Mouse (Mus musculus) thymus, postnatal 14 days (tissue): Measurements from ENCODE around the gene Errfi1.

Experiments used
- DNase-seq: peaks from one replicate; pipeline ENCODE4 v3.0.0; 2021

Gene Errfi1

DNA sequence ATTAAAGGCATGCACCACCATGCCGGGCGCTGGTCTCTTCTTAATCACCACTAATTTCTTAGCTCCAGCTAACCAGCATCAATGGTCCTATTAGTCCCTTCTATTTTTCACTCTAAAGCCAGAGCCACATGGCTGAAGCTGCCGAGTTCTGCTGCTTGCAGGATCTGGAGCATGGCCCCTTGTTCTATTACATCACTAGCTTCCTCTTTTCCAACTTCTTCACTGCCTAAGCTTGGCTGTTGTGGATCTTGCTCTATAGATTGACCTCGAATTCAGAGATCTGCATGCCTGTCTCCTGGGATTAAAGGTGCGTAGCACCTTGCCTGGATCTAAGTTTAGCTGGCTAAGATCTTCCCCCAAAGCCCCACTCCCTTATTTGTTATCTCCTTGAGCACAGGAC lies 28.9 kb downstream of the Errfi1 start:
- DNase-seq: no peak

DNA sequence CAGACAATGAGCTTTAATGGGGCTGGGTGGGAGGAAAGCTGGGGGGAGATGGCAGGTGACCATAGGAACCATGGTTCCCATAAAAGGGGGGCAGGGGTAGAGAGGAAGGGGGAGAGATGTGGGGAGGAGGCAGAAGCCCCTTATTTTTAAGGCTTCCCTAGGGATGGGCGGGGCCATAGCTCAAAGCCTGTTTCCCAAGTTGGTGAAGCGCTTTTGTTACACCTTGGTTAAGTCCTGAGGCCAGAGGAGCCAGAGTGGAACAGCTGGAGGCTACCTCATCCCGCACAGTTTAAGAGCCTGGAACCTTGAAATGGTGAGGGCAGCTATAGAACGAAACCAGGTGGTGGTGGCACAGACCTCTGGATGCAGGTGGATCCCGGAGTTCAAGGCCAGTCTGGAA lies 34.2 kb downstream of the Errfi1 start:
- no peak for DNase-seq

- DNase-seq: no peak
Measured at GRCm38 (mm10) chr4:150888492-150888891, 34.8 kb downstream of the Errfi1 start.

- DNase-seq: no peak
Measured at GRCm38 (mm10) chr4:150889273-150889954, 35.7 kb downstream of the Errfi1 start.

DNA sequence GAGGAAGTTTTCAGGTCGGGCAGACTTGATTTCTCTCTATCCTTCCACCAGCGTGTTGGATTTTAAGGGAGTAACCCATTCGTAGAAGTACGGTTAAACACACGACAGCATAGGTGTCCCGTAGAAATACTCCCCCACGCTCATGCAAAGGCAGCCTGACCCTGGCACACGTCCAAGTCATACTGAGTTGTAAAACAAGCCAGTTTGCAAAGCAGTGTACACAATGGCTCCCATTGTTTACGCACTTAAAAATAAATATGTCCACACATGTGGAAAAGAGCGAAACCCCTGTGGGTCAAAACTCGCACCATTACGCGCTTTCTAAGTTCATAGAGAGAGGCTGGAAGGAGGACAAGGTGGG lies 36.2 kb downstream of the Errfi1 start:
- DNase-seq: no peak

- DNase-seq: no peak
Measured at GRCm38 (mm10) chr4:150891308-150891707, 37.6 kb downstream of the Errfi1 start.

DNA sequence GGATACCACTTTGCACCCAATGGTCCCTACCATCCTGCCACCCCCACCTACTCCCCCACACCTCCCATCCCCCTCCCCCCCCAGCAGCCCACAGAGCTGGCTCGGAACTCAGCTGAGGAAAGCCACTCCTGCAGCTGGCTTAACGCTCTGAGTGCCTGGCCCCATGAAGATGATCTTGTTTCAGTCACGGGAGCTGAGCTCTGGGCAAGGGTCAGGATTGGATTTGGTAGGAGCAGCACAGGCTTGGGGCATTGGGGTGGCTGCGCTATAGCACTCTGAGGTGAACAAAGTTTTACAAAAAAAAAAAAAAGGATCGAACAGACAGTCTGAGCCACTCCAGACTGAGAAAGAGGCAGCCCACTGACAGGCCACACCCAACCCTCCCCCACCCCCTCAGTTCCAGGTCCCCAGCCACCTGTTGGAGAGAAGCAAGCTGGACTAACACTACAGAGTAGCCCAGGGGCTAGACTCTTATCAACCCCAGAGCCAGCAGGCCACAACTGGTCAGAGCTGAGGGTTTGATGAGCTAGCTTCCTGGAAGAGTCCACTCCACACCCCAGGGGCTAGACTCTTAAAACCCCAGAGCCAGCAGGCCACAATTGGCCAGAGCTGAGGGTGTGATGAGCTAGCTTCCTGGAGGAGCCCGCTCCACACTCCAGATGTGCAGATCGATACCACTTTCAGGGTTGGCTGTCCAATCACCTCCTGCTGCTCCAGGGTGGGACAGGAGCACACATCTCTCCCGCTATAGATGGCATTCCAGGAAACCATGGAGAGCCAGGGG lies 41.2 kb downstream of the Errfi1 start:
- peak; percentile 23 for DNase-seq

GRCm38 (mm10) chr4:150896896-150897624 lies 43.3 kb downstream of the Errfi1 start:
- peak; percentile 79 for DNase-seq

DNA sequence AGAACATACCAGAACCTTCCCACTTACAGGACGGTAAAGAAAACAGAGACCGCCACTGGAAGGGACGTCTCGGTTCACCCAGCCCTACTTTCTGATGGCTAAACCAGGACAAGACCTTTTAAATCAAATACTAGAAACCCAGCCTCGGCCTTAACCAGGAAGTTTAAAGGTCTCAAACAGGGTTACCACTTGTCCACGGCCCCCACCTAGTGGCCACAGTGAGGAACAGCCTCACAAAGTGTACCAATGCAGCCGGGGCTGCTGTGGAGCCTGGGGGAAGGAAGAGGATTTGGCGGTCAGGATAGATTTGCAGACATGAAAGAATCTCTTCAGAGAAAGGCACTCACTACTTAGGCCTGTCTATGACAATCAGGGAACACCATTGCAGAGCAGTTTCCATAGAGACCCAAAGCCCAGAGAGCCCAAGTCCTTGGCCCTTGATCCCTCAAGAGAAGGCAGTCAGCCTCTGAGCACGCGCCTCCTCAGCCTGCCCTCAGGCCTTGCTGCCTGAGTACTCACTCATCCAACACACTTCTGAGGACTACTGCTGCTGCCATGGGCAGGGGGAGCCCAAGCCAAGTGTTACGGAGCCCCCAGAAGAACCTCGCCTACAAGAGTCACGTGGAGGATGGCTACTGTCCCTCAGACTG lies 45.1 kb downstream of the Errfi1 start:
- DNase-seq: peak; percentile 87

- no peak for DNase-seq
Measured at GRCm38 (mm10) chr4:150900486-150900885, 46.8 kb downstream of the Errfi1 start.

GRCm38 (mm10) chr4:150901651-150902050 lies 47.9 kb downstream of the Errfi1 start:
- peak; percentile 84 for DNase-seq

- DNase-seq: no peak
Measured at GRCm38 (mm10) chr4:150902062-150902461, 48.3 kb downstream of the Errfi1 start.

DNA sequence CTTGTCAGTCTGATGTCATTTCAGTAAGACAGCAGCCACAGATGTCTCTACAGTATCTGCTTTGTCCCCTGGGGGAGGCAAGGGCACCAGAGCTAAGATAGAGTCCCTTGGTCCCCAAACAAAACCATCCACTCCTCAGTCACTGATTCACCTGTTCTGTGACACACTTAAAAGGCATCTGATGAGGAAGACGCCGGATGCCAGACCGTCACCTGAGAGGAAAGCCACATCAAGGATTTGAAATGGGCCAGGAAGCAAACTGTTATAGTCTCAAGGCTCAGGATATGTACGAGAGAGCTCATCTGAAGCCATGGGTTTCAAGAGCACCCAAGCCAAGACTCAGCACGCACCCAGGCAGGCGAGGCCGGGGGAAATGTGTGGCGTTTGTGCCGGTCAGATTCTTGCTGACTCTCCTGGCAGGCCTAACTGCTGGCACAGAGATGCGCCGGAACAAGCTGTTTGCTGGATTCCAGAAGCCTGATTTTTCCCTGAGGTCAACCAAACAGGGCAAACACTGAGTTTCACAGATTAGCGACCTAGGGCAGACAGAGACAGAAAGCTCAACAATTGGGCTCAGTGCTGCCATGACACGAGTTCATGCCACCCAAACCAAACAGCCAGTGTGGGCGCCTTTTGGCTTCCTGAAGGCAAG lies 49.5 kb downstream of the Errfi1 start:
- peak; percentile 33 for DNase-seq

GRCm38 (mm10) chr4:150907099-150907498 lies 53.4 kb downstream of the Errfi1 start:
- DNase-seq: no peak

DNA sequence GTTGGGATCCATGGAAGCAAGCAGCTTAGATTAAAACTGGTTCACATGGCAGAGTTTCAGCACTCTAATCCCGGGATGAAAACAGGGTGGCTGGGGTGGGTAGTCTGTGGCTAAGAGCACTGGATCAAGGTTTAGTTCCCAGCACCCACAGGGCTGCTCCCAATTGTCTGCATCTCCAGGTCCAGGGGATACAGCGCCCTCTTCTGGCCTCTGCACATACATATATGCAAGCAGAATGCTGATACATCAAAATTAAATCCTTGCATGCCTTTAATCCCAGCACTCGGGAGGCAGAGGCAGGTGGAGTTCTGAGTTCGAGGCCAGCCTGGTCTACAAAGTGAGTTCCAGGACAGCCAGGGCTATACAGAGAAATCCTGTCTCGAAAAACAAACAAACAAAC lies 54.8 kb downstream of the Errfi1 start:
- DNase-seq: peak; percentile 47

- DNase-seq: peak; percentile 99
Measured at GRCm38 (mm10) chr4:150909451-150910156, 55.9 kb downstream of the Errfi1 start.

DNA sequence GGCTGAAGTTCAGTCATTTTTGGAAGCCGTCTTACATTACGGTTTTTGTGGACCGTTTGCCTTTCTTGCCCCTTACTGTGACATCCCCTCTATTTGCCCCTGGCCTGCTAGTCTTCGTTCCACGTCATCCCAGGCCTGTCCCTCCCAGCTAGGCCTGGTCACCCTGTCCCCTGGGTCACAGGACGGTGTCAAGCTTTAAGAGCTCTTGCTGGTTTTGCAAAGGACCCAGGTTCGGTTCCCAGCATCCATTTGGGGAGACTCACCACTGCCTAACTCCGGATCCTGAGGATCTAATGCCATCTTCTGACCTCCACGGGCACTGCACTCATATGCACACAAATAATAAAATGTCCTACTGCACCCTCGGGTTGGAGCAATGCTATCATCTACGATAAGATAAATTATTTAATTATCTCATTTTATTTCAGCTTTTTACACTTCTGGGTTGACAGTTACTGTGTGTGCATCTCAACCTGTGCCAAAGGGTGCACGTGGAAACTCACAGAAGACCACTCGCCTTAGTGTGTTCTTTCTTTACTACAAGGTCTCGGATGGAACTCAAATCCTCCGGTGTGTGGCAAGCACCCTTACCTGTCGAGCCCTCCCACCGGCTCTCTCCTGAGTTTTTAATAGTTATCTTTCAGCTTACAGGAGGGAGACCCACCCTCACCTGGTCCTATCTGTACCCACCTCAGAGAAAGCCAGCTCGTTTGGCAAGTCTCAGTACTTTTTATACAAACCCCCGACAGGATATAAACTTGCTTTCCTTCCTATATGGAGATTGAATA lies 56.6 kb downstream of the Errfi1 start:
- DNase-seq: no peak

GRCm38 (mm10) chr4:150913743-150914142 lies 60.0 kb downstream of the Errfi1 start:
- no peak for DNase-seq

- peak; percentile 97 for DNase-seq
Measured at GRCm38 (mm10) chr4:150914290-150914733, 60.6 kb downstream of the Errfi1 start, which contains the start of the genes Park7 and Tnfrsf9. TSS of gene Park7 (minus strand) at chr4:150914437. TSS of gene Tnfrsf9 (plus strand) at chr4:150914562.

DNA sequence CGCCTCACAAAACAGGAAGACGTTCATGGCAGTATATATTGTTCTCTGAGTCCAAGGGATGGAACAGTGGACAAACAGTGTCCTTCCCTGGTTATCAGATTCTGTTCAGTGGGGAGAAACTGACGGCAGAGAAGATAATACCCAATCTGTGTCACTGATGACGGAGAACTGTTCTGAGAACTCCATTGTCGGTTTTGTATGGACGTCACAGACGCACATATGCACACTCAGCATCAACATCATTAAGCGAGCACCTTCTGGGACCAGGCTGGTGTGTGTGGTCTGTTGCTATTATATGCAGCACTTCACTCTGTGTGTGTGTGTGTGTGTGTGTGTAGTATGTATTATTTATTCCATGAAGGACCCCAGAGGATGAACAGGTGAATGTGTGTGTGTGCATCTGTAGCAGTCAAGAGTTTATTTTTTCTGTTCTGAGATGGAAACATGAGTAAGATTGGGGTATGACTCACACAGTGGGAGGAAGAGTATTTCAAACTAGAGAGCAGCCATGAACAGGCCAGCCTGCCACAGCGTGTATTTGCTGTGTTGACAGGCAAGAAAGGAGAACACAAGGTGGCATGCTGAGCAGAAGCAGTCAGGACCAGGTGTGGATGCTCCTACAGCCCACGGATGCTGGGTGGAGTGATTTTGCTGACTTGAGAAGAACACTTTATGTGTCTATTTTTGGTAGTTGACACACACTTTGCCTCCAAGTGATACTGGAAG lies 61.6 kb downstream of the Errfi1 start:
- no peak for DNase-seq
